Mouse (Mus musculus): ENCODE data around the gene Hist1h2af.

The Hist1h2af gene

DNA sequence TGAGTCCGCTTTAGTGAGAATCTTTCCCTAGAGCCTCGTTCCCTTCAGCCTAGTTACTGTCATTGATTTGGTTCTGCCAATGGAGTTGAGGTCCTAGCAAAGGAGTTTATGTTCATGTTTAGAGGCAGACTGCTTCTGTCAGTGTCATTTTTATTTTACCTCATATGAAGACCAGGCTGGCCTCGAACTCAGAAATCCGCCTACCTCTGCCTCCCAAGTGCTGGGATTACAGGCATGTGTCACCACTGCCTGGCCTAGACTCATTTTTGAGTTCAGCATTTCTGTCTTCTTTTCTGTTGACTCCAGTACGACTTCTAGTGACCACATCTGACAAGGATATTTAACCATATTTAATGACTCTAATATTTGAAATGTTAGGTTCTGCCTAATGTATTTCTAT lies 18.4 kb upstream of the Hist1h2af start:
- no peak for DNase-seq (ENCODE audit: low spot score in 2 of 2)

DNA sequence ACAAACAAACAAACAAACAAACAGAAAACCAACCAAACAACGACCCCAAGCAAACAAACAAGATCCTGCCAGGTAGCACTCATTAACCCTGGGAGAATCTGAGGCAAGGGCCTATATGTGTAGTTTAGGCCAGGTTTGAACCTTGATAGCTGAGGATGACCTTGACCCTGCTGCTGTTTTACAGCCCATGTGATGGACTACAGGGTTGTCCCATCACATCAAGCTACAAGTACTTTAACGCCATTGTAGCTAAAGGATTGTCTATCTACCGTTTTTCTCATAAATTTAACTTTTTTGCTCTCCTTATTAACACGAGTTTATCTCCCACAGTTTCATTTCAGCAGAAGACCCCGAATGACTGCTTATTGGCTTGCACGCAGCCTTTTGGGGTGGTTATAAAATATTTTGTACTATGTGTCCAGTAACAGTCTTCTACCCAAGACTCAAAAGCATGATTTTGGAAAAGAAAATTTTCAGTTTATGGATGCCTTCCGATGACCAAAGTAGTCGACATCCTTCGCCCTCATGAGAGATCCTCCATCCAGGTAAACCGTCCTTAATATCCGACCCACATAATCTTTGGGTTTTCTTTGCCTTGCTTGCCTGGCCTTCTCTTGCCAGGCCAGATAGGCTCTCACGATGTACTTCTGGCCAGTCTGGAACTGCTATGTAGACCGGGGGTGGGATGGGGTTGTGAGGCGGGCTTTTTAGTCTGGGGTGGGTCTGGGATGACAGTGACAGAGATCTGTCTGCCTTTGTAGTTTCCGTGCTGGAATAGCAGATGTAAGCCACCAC lies 17.7 kb upstream of the Hist1h2af start:
- no peak for DNase-seq (ENCODE audit: low spot score in 2 of 2)

DNA sequence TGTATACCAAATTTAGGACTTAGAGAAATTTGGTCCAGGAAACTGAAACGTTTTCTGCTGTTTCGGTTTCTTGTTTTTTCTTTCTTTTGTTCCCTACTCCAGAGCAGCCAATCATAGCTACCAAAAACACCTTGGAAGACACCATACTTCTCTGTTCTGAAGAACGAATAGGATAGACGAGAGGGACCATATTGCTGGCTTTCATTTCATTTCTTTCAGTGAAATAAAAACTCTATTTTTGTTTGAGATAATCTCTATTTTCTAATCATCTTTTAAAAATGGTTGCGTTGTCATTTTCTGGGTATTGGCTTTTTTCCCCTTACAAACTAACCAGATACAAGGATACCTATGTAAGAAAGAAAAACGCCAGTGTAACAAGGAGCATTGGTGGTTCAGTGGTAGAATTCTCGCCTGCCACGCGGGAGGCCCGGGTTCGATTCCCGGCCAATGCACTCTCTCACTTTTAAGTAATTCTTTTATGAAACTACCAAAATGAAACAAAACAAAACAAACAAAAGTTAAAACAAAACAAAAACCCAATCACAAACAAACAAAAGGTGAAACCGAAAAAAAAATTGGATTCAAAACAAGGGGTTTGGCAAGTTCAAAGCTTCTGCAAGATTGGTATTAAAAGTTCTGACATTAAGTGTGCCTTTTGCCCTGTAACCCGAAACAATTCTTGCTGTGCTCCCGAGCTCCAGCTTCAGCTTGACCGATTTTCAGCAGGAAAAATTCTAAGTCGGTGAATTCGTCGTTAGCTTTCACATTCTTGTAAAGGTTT lies 16.7 kb upstream of the Hist1h2af start:
- peak; percentile 60 to 69 for DNase-seq (ENCODE audit: low spot score in 2 of 2)

DNA sequence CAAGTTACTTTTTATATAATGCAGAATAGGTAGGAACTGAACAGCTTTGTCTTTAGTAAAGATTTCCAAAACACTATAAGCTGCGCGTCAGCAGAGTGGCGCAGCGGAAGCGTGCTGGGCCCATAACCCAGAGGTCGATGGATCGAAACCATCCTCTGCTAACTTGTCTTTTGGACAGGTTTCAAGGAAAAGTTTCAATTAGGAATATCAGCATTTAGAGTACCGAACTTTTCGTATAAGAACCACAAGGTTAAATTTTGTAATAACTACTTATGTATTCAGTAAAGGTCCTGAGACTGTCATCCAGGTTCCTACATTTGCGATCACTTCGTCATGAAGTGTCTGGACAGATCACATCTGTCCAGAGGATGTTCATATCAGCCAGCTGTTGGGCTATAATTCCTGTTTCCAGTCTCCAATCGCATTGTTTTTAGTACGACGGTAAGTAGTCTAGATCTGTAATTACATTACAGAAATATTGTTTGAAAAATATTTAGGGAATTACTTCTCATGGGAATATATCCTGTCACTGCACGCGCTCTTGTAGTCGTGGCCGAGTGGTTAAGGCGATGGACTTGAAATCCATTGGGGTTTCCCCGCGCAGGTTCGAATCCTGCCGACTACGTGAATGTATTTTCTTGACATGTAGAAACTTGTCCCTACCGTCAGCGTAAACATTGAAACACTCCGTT lies 16.0 kb upstream of the Hist1h2af start:
- peak; percentile 89 to 91 for DNase-seq (ENCODE audit: low spot score in 2 of 2)

DNA sequence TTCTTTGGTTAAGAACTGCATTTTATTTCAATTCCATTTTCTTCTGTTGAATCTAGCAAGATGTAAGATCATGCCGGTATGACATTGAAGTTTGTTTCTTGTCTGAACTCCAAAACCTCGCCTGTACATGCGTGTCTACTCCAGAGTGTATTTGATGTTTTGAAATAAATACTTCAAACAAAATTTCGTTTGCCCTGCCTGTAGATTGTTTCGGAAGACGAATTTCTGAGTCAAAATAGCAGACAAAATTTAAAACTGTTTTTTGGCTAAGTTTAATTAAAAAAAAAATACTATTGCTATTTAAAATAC lies 15.5 kb upstream of the Hist1h2af start:
- DNase-seq (ENCODE audit: low spot score in 2 of 2): no peak

DNA sequence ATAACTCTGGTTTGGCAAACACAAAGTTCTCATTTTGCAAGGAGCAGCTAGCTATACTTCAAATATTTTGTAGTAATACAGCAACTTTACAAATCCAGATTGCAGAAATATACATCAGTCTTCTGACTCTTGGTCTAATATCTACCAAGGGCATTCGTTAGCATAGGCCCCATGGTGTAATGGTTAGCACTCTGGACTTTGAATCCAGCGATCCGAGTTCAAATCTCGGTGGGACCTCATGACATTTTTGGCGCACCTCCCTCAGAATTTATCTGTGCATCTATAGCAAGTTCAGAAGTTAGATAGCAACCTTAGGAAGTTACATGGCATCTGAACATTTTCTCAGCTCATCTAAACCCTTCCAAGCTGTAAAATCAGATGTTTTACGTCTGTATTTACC lies 14.8 kb upstream of the Hist1h2af start:
- DNase-seq (ENCODE audit: low spot score in 2 of 2): peak; percentile 66 to 79

DNA sequence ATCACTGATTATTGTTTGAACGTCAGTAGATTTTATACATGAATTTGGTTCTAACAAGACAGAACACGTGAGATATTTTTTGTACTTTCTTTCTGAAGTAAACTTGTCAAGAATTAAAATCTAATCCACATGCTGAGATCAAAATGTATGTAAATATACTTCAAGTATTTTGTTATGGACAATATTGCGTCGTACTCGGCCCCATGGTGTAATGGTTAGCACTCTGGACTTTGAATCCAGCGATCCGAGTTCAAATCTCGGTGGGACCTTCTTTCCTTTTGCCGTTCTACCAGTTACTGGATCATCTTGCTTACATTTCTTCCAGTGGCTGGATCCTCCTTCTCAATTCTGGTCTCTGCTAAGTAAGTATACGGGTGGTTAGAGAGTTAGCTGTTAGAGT lies 14.3 kb upstream of the Hist1h2af start:
- peak; percentile 60 to 75 for DNase-seq (ENCODE audit: low spot score in 2 of 2)

DNA sequence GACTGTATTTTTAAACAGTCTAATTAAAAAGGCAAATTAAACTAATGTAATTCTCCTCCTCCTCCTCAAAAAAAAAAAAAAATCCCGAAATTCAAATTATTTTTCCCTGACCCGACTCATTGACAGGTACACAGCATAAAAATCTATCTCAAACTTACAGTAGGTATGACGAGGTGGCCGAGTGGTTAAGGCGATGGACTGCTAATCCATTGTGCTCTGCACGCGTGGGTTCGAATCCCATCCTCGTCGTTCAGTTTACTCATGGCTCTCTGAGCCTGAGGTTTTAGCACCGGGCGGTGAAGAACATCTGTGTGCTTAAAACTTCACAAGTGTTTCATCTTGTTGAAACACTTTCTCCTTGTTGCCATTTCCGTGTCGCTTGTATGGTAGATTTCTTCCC lies 12.0 kb upstream of the Hist1h2af start:
- peak; percentile 72 to 78 for DNase-seq (ENCODE audit: low spot score in 2 of 2)

DNA sequence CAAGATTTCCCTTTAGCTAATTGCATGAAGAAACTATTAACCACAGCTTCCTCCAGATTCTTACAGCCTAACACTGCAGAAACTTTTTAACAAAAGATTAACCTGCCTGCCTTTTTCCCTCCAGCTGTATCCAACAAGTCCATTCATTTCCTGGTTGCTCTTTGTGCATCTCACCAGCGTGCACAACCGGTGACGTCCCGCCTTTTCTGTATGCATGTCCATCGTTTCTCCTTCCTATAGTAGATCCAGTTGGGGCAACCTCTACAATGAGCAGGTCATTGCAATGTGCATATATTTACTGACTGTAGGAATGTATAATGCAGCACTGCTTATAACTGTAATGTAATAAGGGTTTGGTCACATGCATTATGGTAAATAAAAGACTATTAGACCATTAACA lies 9.7 kb upstream of the Hist1h2af start:
- DNase-seq (ENCODE audit: low spot score in 2 of 2): no peak

DNA sequence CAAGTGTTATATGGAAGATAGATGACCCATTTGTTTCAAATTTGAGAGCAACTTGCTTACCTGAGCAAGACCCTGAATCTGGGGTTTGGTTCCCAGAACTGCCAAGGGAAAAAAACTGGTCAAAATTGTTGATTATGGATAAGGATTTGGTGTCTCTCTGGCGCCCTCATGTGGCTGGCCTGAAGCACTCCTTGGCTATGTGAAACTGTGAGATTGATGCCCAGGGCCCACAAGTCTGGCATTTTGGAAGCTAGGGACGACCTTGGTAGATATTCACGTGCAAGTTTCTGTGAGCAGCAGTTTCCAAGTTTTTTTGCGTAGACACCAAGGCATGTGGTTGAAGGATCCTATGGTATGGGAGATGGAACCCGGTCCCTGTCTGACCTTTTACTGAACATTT lies 9.1 kb upstream of the Hist1h2af start:
- DNase-seq (ENCODE audit: low spot score in 2 of 2): peak; percentile 55 to 72

DNA sequence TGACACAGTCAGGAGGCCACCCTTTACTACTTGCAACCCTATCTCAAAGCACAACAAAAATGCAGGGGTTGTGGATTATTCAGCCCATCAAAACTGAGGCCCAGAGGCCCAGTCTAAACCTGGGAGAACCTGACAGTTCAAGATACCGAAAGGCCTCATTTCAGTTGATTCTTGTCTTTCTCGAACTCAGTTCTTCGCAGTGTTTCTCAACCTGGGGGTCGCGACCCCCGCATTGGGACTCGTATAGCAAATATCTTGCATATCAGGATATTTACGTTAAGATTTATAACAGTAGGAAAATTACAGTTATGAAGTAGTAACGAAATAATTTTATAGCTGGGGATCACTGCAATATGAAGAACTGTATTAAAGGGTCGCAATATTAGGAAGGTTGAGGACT lies 7.8 kb upstream of the Hist1h2af start:
- no peak for DNase-seq (ENCODE audit: low spot score in 2 of 2)

DNA sequence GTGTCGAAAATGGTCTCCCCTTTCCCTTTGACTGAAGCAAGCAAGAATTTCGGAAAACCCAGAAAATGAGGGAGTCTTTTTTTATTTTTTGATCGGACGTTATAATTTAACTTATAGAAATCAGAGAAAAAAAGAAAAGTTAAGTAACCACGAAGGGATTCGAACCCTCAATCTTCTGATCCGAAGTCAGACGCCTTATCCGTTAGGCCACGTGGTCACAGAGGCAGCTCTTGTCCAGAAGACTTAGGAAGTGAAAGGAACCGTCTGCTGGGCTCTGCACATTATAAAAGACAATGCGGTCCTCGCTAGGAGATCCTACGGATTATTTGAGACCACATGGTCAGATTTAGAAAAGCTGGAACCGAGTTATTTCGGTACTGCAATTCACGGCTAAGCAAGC lies 7.4 kb upstream of the Hist1h2af start:
- peak; percentile 85 to 89 for DNase-seq (ENCODE audit: low spot score in 2 of 2)

DNA sequence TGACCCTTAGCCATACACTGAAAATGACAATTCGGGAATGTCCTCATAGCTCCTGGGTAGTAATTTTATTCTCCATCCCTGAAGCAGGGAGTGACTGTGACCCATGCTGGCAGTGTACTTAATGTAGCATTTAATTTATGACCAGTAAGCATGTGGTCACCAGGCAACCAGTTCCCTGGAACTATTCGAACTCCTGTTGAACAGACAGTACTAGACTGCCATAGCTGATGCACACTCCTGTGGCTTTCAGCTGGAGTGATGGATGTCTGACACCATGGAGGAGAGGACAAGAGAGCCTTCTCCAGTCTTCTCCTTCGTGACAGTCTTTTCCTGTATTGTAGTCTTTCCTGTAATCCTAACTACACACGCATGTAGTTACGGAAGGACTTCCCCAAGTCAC lies 4.7 kb upstream of the Hist1h2af start:
- no peak for DNase-seq (ENCODE audit: low spot score in 2 of 2)

DNA sequence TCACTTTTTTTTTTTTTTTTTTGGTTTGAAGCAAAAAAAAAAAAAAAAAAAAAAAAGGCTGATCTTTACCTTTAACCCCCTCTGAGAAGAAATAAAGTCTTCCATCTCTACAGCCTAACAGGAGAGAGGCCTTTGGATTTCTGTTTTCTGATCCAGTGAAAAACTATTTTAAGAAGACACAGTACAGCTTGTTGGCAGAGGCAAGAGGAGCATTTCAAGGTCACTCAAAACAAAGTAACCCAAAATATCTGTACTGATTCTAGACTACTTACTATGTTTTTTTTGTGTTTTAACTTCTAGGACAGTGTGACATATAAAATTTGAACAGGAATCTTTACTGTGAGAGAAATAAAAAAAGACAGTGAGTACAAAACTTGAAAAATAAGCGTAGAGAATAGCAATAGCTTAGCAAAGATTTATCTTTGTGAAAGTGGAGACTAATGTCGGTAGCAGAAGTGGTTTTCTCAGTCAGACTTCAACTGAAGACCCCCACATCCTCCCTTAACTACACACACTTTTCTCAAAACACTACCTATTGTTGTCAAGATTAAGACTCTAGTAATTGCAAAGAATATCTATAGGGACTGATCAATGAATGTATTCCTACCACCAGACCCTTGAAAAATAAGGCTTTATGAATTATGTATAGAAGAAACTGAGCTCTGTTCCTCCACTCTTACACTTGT lies 4.1 kb upstream of the Hist1h2af start:
- no peak for DNase-seq (ENCODE audit: low spot score in 2 of 2)

DNA sequence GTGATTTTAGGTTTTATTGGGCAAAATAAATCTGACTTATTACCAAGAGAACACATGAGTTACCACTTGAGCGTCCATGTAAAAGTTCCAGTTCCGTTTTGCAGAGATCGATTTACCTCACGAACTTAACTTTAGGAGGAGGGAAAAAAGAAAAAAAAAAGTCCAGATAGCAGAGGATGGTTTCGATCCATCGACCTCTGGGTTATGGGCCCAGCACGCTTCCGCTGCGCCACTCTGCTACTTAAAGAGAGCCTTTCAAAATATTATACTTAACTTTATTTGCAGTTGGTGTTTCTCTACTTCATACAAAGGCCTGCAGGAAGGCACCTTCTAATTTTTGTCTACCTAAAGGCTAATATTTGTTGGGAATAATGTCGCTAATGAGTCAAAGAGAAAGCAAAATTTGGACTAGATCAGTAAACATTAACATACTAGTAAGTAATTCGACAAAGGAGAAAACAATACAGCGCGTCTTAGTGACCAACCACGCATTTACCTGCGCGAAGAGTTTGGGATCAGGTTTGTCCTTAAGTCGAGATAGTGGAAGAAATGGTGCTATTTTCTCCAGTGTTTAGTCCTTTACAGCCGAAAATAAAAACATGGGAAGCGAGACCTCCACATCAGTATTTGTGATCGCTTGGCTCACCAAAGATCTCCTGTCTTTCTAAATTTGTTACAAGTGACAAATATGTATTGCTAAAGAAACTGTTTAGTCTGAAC lies 3.4 kb upstream of the Hist1h2af start:
- peak; percentile 58 to 62 for DNase-seq (ENCODE audit: low spot score in 2 of 2)

DNA sequence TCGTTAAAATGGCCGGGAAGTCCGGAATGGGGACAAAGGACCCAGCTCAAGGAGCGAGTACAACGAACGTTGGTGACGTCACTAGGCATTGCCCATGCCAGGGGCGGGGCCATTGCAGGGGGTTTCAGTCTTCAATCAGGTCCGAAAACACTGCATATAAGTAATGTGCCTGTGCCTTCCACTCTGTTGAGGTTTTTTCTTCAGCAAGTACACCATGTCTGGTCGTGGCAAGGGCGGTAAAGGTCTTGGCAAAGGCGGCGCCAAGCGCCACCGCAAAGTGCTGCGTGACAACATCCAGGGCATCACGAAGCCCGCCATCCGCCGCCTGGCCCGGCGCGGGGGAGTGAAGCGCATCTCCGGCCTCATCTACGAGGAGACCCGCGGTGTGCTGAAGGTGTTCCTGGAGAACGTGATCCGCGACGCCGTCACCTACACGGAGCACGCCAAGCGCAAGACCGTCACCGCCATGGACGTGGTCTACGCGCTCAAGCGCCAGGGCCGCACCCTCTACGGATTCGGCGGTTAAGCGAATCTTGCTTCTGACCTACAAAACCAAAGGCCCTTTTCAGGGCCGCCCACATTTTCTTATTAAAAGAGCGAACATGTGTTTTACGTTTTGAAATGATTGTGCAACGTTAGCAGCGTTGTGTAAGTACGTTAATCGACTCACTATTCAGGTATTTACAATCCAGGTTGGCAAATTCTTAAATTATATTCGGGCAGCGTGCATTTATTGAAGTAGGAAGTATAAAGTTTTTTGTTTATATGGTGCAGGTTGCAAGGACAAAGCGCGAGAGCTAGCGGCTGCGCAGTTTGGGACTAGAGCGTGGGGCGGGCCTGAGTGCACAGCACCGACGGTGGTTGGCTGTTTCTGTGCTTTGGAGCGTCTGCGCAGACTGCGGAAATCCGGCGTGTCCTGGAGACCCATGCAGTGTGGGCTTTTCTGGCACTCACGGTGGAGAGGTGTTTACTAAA lies 2.5 kb upstream of the Hist1h2af start, which contains the start of gene Hist1h4h:
Gene Hist1h4h (plus strand): TSS at position 150 of the 975 bp plus-strand sequence.
- peak; percentile 93 to 95 for DNase-seq (ENCODE audit: low spot score in 2 of 2)

DNA sequence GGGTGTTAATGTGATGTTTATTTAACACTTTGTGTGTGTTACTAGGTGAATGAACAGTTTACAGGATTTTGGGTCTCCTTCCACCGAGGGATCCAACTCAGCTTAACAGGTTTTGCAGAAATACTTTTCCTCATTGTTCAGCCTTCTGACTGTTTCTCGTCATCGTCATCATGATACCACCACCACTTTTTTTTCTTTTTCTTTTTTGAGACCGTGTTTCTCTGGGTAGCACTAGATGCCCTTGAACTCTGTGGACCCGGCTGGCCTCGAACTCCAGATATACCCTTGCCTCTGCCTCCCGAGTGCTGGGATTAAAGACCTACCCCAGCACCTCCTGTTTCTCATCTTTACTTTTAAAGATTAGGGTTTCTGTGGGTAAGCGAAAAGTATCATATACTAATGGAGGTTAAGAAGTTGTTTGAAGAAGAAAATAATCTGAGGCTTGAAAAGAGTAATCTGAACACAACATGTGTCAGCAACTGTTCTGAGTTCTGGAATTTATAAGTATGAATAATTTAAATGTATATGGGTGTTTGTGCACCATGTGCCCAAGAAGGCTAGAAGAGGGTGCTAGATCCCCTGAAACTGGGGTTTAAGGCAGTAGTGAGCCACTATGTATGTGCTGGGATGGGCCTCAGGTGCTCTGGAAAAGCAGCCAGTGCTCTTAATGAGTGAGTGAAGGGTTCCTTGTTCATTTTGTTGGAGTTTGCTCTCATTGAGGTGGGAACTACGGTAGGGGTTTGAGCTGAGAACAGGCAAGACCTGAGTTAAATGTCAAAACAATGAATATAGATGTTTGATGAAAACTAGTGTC lies 1.2 kb upstream of the Hist1h2af start:
- no peak for DNase-seq (ENCODE audit: low spot score in 2 of 2)

DNA sequence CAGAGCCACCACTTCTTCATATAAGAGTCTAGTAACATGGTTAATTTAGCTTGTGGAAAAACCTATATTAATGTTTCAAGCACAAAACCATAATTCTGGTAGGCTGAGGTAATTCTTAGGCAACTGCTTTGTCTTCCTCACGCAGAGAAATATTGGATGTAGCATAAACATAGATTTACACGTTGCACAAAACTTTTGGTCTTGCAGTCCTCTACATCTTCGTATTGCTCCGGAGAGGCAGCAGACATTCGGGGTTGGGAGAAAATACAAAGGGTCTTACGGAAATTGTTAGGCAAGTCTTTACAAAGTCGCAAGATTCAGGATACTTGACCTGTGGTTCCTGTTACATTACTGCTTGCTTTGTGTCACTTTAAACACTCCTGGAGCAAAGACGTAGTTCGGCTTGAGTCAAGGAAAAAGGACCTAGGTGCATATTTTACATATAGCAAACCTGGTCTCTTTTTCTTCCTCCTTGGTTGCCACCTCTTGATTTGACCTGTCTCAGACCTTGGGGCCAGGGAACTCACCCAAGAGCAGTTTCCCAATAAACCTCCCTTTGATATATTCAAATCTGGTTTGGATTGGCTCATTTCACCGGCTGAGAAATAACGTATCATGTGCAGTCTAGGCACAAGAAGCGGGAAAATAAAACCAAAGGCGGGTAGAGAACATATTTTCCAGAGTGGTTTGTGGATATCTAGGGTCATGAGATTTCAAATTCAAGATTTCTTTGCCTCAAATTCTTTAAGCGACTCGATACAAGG lies 844 bp downstream of the Hist1h2af start:
- DNase-seq (ENCODE audit: low spot score in 2 of 2): no peak
